Mouse (Mus musculus): Measurements from ENCODE around the gene Wnt1. TPM values are rescaled to one million over a fixed set of nuclear protein-coding genes. Genes with fewer than 3 reads are reported as not detected.

Gene Wnt1
- total RNA-seq, 2 experiments from 2014 or later: not detected

GRCm38 (mm10) chr15:98834059-98834458, 44.4 kb downstream of the Wnt1 start:
- DNase-seq (ENCODE audit: low spot score in 2 of 2): no peak

DNA sequence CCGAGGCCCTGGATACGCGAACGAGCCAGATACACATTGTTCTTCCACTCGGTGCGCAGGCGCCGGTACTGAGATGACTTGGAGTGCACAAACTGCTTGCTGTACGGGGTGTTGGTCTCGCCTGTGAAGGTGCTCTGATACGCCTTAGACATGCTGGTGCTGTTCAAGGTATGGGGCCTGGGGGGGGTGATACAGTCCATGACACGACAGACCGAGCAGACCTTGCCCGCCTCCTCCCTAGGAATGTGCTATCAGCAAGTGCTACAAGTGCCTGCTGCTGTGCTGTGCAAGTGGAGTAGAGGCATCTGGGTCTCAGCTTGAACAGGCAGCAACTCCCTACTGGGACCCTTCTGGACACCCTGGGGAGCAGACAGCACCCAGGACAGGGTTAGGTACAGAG, 45.6 kb downstream of the Wnt1 start:
- no peak for DNase-seq (ENCODE audit: low spot score in 2 of 2)

GRCm38 (mm10) chr15:98837006-98837742, 47.5 kb downstream of the Wnt1 start:
- no peak for DNase-seq (ENCODE audit: low spot score in 2 of 2)

DNA sequence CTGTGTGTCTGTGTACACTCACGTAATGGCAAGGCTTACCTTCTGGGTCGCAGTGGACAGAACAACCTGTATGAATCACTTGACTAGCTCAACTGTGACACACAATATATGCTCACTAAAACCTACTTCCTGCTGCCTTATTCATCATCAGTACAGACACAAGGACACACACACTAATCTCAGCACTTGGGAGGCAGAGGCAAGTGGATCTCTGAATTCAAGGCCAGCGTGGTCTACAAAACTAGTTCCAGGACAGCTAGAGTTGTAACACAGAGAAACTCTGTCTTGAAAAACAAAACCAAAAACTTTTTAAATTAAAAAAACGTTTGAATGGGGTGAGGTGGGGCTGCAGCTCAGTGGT, 48.1 kb downstream of the Wnt1 start:
- no peak for DNase-seq (ENCODE audit: low spot score in 2 of 2)

DNA sequence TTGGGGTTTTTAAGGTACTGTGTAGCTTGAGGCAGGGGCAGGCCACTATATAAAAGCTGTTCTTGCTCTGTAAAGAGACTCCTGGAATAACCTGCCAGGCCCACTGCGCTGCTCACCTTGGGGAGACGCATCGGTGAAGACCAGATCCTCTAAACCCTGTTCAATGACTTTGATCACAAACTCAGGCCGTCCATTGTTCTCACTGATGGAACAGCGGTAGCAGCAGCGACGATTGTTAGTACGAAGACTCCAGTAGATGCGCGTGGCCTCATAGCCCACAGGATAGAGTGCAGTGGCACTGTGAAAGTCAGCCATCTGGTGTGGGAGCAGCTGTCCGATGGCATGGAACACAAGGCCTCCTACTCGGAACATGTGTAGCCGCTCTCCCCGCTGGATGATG, 49.5 kb downstream of the Wnt1 start:
- no peak for DNase-seq (ENCODE audit: low spot score in 2 of 2)

GRCm38 (mm10) chr15:98839671-98840585, 50.3 kb downstream of the Wnt1 start:
- no peak for DNase-seq (ENCODE audit: low spot score in 2 of 2)

Other genes with a start within 250 kb of the Wnt1 start
- gene Ccnt1, start 218.9 kb upstream of the Wnt1 start, total RNA-seq (2021): 10 to 100 TPM; 36.0 to 51.6 TPM
- gene 4930415O20Rik, start 218.9 kb upstream of the Wnt1 start, total RNA-seq (2021): not detected
- 10 to 100 TPM; 41.4 to 44.6 TPM for gene Adcy6, start 179.8 kb upstream of the Wnt1 start, total RNA-seq (2021)
- 100 to 1,000 TPM; 139 to 147 TPM for gene Cacnb3, start 159.0 kb upstream of the Wnt1 start, total RNA-seq (2021)
- 10 to 100 TPM; 78.3 to 81.4 TPM for gene Ddx23, start 127.0 kb upstream of the Wnt1 start, total RNA-seq (2021)
- gene Rnd1, start 112.4 kb upstream of the Wnt1 start, total RNA-seq (2021): 10 to 100 TPM; 31.2 to 34.3 TPM
- gene Ccdc65, start 81.7 kb upstream of the Wnt1 start, total RNA-seq (2021): 10 to 100 TPM in 1 of 2 experiments, 1 to 10 TPM in 1; 9.7 to 14.2 TPM
- gene Fkbp11, start 61.7 kb upstream of the Wnt1 start, total RNA-seq (2021): 1 to 10 TPM; 2.2 to 2.6 TPM
- gene Arf3, start 26.6 kb upstream of the Wnt1 start, total RNA-seq (2021): 100 to 1,000 TPM; 636 TPM
- under 1 TPM; 0.25 to 0.37 TPM for gene Wnt10b, start 11.7 kb upstream of the Wnt1 start, total RNA-seq (2021)
- gene Ddn, start 19.6 kb downstream of the Wnt1 start, total RNA-seq (2021): 100 to 1,000 TPM; 401 to 403 TPM
- 10 to 100 TPM; 39.3 to 41.0 TPM for gene Prkag1, start 41.7 kb downstream of the Wnt1 start, total RNA-seq (2021)
- gene Kmt2d, start 81.3 kb downstream of the Wnt1 start, total RNA-seq (2021): 10 to 100 TPM; 71.4 to 77.3 TPM
- 10 to 100 TPM in 1 of 2 experiments, 1 to 10 TPM in 1; 8.8 to 13.0 TPM for gene Rhebl1, start 104.7 kb downstream of the Wnt1 start, total RNA-seq (2021)
- gene Dhh, start 108.7 kb downstream of the Wnt1 start, total RNA-seq (2021): under 1 TPM; 0.36 to 0.57 TPM
- 10 to 100 TPM; 17.2 to 27.3 TPM for gene Lmbr1l, start 128.4 kb downstream of the Wnt1 start, total RNA-seq (2021)
- gene Tuba1b, start 144.7 kb downstream of the Wnt1 start, total RNA-seq (2021): 100 to 1,000 TPM; 931 to 937 TPM
- not detected for gene Gm49450, start 163.7 kb downstream of the Wnt1 start, total RNA-seq (2021)
- 1,000 to 10,000 TPM; 3,808 to 4,015 TPM for gene Tuba1a, start 163.8 kb downstream of the Wnt1 start, total RNA-seq (2021)
- 100 to 1,000 TPM; 234 TPM for gene Tuba1c, start 240.0 kb downstream of the Wnt1 start, total RNA-seq (2021)